In the genomic region with DNA sequence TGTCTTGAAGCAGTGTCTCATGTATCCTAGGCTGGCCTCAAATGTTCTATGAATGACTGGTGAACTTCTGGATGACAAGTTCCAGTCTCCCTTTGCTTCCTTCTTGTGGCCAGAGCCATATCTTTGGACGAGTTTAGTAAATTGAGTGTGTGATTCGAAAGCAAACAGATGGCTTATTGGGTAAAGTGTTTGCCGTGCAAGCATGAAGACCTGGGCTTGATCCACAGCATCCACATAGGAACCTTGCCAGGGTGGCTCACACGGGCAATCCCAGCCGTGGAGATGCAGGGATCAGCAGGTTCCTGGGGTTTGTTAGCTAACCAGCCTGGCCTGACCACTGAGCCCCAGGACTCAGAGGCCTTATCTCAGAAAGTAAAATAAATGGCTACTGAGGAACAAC, we compare ENCODE assay signal across 42 mouse cellular contexts. TPM values are rescaled to one million over a fixed set of nuclear protein-coding genes. Genes with fewer than 3 reads are reported as not detected.
"Had no signal": no experiment of that assay in that cellular context is flagged by ENCODE, and none has a peak within 500 bp of the region (broad histone marks: within the 10 kb centered on the region; RNA-seq: fewer than 3 reads in every experiment).

No protein-coding gene starts in this region.

- H3K36me3 ChIP-seq: heart, embryonic 10.5 days; heart, embryonic 12.5 days; heart, embryonic 13.5 days; heart, embryonic 15.5 days; hindbrain, embryonic 10.5 days; hindbrain, embryonic 12.5 days; hindbrain, embryonic 13.5 days; hindbrain, embryonic 15.5 days; intestine, embryonic 15.5 days; kidney, embryonic 15.5 days had no signal

- ATAC-seq: hindbrain, embryonic 16.5 days; hindbrain, postnatal 0 days; inflammation-experienced regulatory T-cells, adult 6 months; intestine, embryonic 15.5 days; intestine, embryonic 16.5 days; intestine, postnatal 0 days had no signal

- H3K27me3 ChIP-seq: heart, embryonic 15.5 days had no signal

- DNase-seq: heart, postnatal 10 days; heart, postnatal 14 days; heart, postnatal 36 days; heart, postnatal 4 days; kidney, postnatal 10 days; kidney, postnatal 14 days; kidney, postnatal 4 days; layer of hippocampus, adult 9-11 months; layer of hippocampus, postnatal 36 days had no signal

- H3K4me3 ChIP-seq: heart, embryonic 10.5 days; heart, embryonic 12.5 days; heart, embryonic 13.5 days; heart, embryonic 15.5 days; hindbrain, embryonic 10.5 days; hindbrain, embryonic 12.5 days; hindbrain, embryonic 13.5 days; hindbrain, embryonic 15.5 days; intestine, embryonic 15.5 days; kidney, embryonic 15.5 days; layer of hippocampus, adult 2 months had no signal

- H3K27ac ChIP-seq: heart, embryonic 10.5 days; heart, embryonic 13.5 days; heart, embryonic 15.5 days; hindbrain, embryonic 10.5 days; hindbrain, embryonic 12.5 days; hindbrain, embryonic 13.5 days; hindbrain, embryonic 14.5 days; hindbrain, embryonic 15.5 days; hindbrain, postnatal 0 days; intestine, embryonic 15.5 days; kidney, embryonic 15.5 days; kidney, postnatal 0 days; layer of hippocampus, adult 2 months had no signal

- H3K9me3 ChIP-seq: heart, embryonic 10.5 days; heart, embryonic 12.5 days; heart, embryonic 13.5 days; heart, embryonic 15.5 days; hindbrain, embryonic 10.5 days; hindbrain, embryonic 12.5 days; hindbrain, embryonic 13.5 days; hindbrain, embryonic 15.5 days; intestine, embryonic 15.5 days; kidney, embryonic 15.5 days had no signal

- H3K9ac ChIP-seq: heart, embryonic 12.5 days; heart, embryonic 13.5 days; heart, embryonic 15.5 days; hindbrain, embryonic 12.5 days; hindbrain, embryonic 13.5 days; hindbrain, embryonic 14.5 days; hindbrain, embryonic 15.5 days; intestine, embryonic 15.5 days; kidney, embryonic 15.5 days had no signal

- H3K4me2 ChIP-seq: heart, embryonic 11.5 days; heart, embryonic 12.5 days; heart, embryonic 13.5 days; heart, embryonic 15.5 days; hindbrain, embryonic 12.5 days; hindbrain, embryonic 13.5 days; hindbrain, embryonic 14.5 days; hindbrain, embryonic 15.5 days; intestine, embryonic 15.5 days; kidney, embryonic 15.5 days had no signal

RNA-seq across cellular contexts. Expression of gene Gm10447, which starts 3.9 kb away (rescaled TPM):
- total RNA-seq: heart, postnatal 14 days; heart, postnatal 25 days; heart, postnatal 36 days; heart, postnatal 4 days; hematopoietic stem cell, adult 5-6 weeks; hindbrain, postnatal 0 days had no signal
- polyA plus RNA-seq: heart, embryonic 11.5 days; heart, embryonic 15.5 days; hindbrain, embryonic 10.5 days; hindbrain, embryonic 15.5 days; hindbrain, embryonic 16.5 days; hindbrain, postnatal 0 days; inflammation-experienced regulatory T-cells, adult 6 months; intestine, embryonic 14.5 days; kidney, embryonic 14.5 days; kidney, embryonic 15.5 days; kidney, embryonic 16.5 days had no signal

RNA-seq across cellular contexts. Expression of gene Shroom1, which starts 4.0 kb away (rescaled TPM):
- total RNA-seq: hematopoietic stem cell, adult 5-6 weeks had no signal

RNA-seq across cellular contexts. Expression of gene Gm9837, which starts 17.2 kb away (rescaled TPM):
- total RNA-seq: heart, postnatal 10 days; heart, postnatal 14 days; heart, postnatal 25 days; heart, postnatal 36 days; heart, postnatal 4 days; hematopoietic stem cell, adult 5-6 weeks; hindbrain, postnatal 0 days; layer of hippocampus, postnatal 14 days; layer of hippocampus, postnatal 25 days; left cerebral cortex, adult 18-20 months had no signal
- polyA plus RNA-seq: heart, embryonic 10.5 days; heart, embryonic 11.5 days; heart, embryonic 12.5 days; heart, embryonic 13.5 days; heart, embryonic 14.5 days; heart, embryonic 15.5 days; heart, embryonic 16.5 days; heart, postnatal 0 days; hindbrain, embryonic 10.5 days; hindbrain, embryonic 11.5 days; hindbrain, embryonic 12.5 days; hindbrain, embryonic 13.5 days; hindbrain, embryonic 14.5 days; hindbrain, embryonic 15.5 days; hindbrain, embryonic 16.5 days; hindbrain, postnatal 0 days; inflammation-experienced regulatory T-cells, adult 6 months; intestine, embryonic 14.5 days; intestine, embryonic 15.5 days; intestine, embryonic 16.5 days; intestine, postnatal 0 days; kidney, adult 2 months; kidney, embryonic 14.5 days; kidney, embryonic 15.5 days; kidney, embryonic 16.5 days; kidney, postnatal 0 days; large intestine, adult 2 months had no signal

RNA-seq across cellular contexts. Expression of gene Gdf9, which starts 22.2 kb away (rescaled TPM):
- total RNA-seq: hematopoietic stem cell, adult 5-6 weeks had no signal
- polyA plus RNA-seq: inflammation-experienced regulatory T-cells, adult 6 months had no signal
